Mouse (Mus musculus) thymus, adult 2 months (tissue): ENCODE results near the gene Ptbp3. TPM values are rescaled to one million over a fixed set of nuclear protein-coding genes. Genes with fewer than 3 reads are reported as not detected.

ENCODE experiments used
- DNase-seq: peaks from one replicate; pipeline ENCODE4 v3.0.0; 2021
- H3K27ac ChIP-seq: fragments of 200-500 bp; 2 replicates; pipeline ENCODE4 v1.5.1; 2012; ENCODE audit warnings: low read length, control low read depth; ENCODE audit not compliant: control insufficient read depth, insufficient read depth
- H3K27me3 ChIP-seq: fragments of 200-500 bp; 2 replicates; pipeline ENCODE4 v1.6.1; 2012; ENCODE audit warnings: mild to moderate bottlenecking, low read length, moderate library complexity, mixed read lengths; ENCODE audit not compliant: control insufficient read depth, insufficient read depth
- H3K36me3 ChIP-seq: fragments of 200-500 bp; 2 replicates; pipeline ENCODE4 v1.6.1; 2012; ENCODE audit warnings: mild to moderate bottlenecking, low read length, moderate library complexity; ENCODE audit not compliant: control insufficient read depth, insufficient read depth
- H3K4me1 ChIP-seq: fragments of 200-500 bp; replicated peaks from 2 replicates; pipeline ENCODE4 v1.6.1; 2012; ENCODE audit warnings: low read length; ENCODE audit not compliant: control insufficient read depth, insufficient read depth
- H3K4me3 ChIP-seq: fragments of 200-500 bp; 2 replicates; pipeline ENCODE4 v1.5.1; 2012; ENCODE audit warnings: mild to moderate bottlenecking, low read length, control low read depth, moderate library complexity; ENCODE audit not compliant: control insufficient read depth, insufficient read depth
- CTCF ChIP-seq: fragments of 200-500 bp; IDR thresholded peaks from 2 replicates; pipeline ENCODE4 v1.5.1; 2012; ENCODE audit warnings: mild to moderate bottlenecking, control low read depth, low read length, moderate library complexity, borderline replicate concordance; ENCODE audit not compliant: control insufficient read depth, poor library complexity, insufficient read depth; ENCODE audit errors: extremely low read depth
- POLR2A ChIP-seq: fragments of 200-500 bp; IDR thresholded peaks from 2 replicates; pipeline ENCODE4 v1.6.1; 2012; ENCODE audit warnings: mild to moderate bottlenecking, low read length, control low read depth, moderate library complexity; ENCODE audit not compliant: control insufficient read depth, poor library complexity, insufficient read depth; ENCODE audit errors: extremely low read depth
- WGBS: fragments of 180-500 bp; shearing (Covaris S2); methylation state at CpG from one replicate; pipeline ENCODE4 v1.1.7; 2018; 5-methylcytosine and 5-hydroxymethylcytosine counted together
- polyA plus RNA-seq: library from polyadenylated mRNA; depleted of rRNA; stranded (reverse); fragments of >200 nt; gene quantifications from 2 replicates; pipeline ENCODE4 v1.2.3, GENCODE M21; 2012; rRNA removed

The Ptbp3 gene
- 90.4 and 107 TPM in 2 replicates for polyA plus RNA-seq

- Histone ChIP-seq H3K36me3 (no peaks in the 10 kb centered on the region), H3K27ac (peak within 1 kb of the TSS; percentile 82), H3K27me3 (no peaks in the 10 kb centered on the region), H3K4me1 (peaks cover 2% of the 10 kb centered on the region), H3K4me3 (peak within 1 kb of the TSS; percentile 95)
- under 1% methylated on average over 79 of the region's 83 CpGs for WGBS
- no peak for TF ChIP-seq CTCF
- TF ChIP-seq POLR2A: peak; percentile 90
- DNase-seq: peak; percentile 94
These were observed at the start of gene Ptbp3 for GRCm38 (mm10) chr4:59549175-59549976. Gene Ptbp3, minus strand, starts transcription at chr4:59549364.

- TF ChIP-seq CTCF (no peak), POLR2A (no peak)
- Histone ChIP-seq H3K27me3 (no peaks in the 10 kb centered on the region), H3K4me3 (no peak overlapping the region), H3K27ac (no peak overlapping the region), H3K4me1 (no peaks in the 10 kb centered on the region), H3K36me3 (peaks cover 36% of the 10 kb centered on the region)
- WGBS: 88% methylated on average over 2 of the region's 2 CpGs
- DNase-seq: no peak
These were observed 47.4 kb upstream of the Ptbp3 start for GRCm38 (mm10) chr4:59596556-59596955.

GRCm38 (mm10) chr4:59594614-59595013, 45.5 kb upstream of the Ptbp3 start:
- Histone ChIP-seq H3K36me3 (peaks cover 30% of the 10 kb centered on the region), H3K27me3 (no peaks in the 10 kb centered on the region), H3K4me1 (no peaks in the 10 kb centered on the region), H3K4me3 (no peak overlapping the region), H3K27ac (no peak overlapping the region)
- WGBS: 82% methylated on average over 2 of the region's 2 CpGs
- no peak for DNase-seq
- TF ChIP-seq CTCF (no peak), POLR2A (no peak)

- H3K4me1 ChIP-seq: peaks cover 13% of the 10 kb centered on the region; the same call in 1 of the 2 replicates
- H3K36me3 ChIP-seq: no peaks in the 10 kb centered on the region
- no peak overlapping the region for H3K27ac ChIP-seq
- H3K27me3 ChIP-seq: no peaks in the 10 kb centered on the region
- no peak for DNase-seq
- TF ChIP-seq POLR2A (no peak), CTCF (no peak)
- 100% methylated on average over 1 of the region's 1 CpGs for WGBS
- H3K4me3 ChIP-seq: no peak overlapping the region
These were observed 38.7 kb upstream of the Ptbp3 start for GRCm38 (mm10) chr4:59587872-59588226.

GRCm38 (mm10) chr4:59587215-59587871, 38.2 kb upstream of the Ptbp3 start:
- no peak overlapping the region for H3K27ac ChIP-seq
- no peaks in the 10 kb centered on the region for H3K27me3 ChIP-seq
- DNase-seq: no peak
- H3K4me1 ChIP-seq: peaks cover 13% of the 10 kb centered on the region; the same call in 1 of the 2 replicates
- H3K4me3 ChIP-seq: no peak overlapping the region
- 67% methylated on average over 2 of the region's 2 CpGs for WGBS
- TF ChIP-seq CTCF (no peak), POLR2A (no peak)
- H3K36me3 ChIP-seq: no peaks in the 10 kb centered on the region

- Histone ChIP-seq H3K27ac (no peak overlapping the region), H3K36me3 (no peaks in the 10 kb centered on the region), H3K27me3 (no peaks in the 10 kb centered on the region), H3K4me1 (peaks cover 15% of the 10 kb centered on the region; the same call in 1 of the 2 replicates), H3K4me3 (no peak overlapping the region)
- TF ChIP-seq CTCF: no peak
- no peak for TF ChIP-seq POLR2A
- no peak for DNase-seq
- 99% methylated on average over 5 of the region's 5 CpGs for WGBS
These were observed 35.9 kb upstream of the Ptbp3 start for GRCm38 (mm10) chr4:59585097-59585496.

- Histone ChIP-seq H3K4me1 (peaks cover 9% of the 10 kb centered on the region; the same call in 1 of the 2 replicates), H3K27ac (no peak overlapping the region), H3K4me3 (no peak overlapping the region), H3K27me3 (no peaks in the 10 kb centered on the region), H3K36me3 (no peaks in the 10 kb centered on the region)
- 42% methylated on average over 6 of the region's 6 CpGs for WGBS
- TF ChIP-seq CTCF: no peak
- TF ChIP-seq POLR2A: no peak
- no peak for DNase-seq
These were observed 33.0 kb upstream of the Ptbp3 start for GRCm38 (mm10) chr4:59582186-59582585.
